Mouse (Mus musculus) testis, postnatal 14 days (tissue): Measurements from ENCODE around the gene Osbpl9.

Experiments
- DNase-seq: peaks from one replicate; pipeline ENCODE4 v3.0.0; 2021; ENCODE audit warnings: low spot score

Gene Osbpl9

DNA sequence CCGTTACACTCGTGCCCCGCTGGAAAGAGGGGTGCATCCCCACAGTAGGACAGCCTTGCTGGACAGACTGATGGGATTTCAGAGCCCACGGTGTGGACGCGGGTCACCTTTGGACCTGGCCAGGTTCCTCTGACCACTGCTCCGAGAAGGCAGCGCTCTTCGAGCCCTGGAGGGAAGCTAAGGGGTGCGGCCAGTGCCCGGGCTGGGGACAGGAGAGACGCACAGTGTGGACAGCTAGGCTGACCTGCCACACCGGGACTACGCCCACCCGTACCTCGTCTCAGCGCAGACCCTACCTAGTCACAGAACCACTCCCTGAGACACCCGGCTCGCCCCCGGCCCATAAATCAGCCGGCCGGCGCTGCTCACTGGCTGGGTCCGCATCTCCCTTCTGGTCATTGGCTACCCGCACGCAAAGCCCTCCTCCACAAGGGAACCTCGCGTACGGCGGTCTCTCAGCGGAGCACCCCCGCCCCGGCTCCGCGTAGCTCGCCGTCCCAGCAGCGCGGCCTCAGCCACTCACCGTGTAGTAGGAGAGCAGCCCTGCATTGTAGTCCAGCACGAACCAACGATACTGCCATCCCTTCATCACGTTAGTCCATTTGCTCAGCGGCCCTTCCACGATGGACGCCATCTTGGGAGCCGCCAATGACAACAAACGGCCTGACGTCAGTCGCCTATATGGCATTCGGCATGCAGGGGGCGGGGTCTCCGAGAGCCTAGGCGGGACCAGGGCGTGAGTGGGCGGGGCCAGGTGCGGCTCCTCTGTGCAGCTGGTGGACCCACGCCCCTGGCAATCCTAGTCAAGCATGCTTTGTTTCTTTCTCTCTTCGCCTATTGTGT, at the start of gene Osbpl9:
TSS of gene Osbpl9 (minus strand) at position 691 of the 843 bp plus-strand sequence.
- peak; percentile 98 for DNase-seq

DNA sequence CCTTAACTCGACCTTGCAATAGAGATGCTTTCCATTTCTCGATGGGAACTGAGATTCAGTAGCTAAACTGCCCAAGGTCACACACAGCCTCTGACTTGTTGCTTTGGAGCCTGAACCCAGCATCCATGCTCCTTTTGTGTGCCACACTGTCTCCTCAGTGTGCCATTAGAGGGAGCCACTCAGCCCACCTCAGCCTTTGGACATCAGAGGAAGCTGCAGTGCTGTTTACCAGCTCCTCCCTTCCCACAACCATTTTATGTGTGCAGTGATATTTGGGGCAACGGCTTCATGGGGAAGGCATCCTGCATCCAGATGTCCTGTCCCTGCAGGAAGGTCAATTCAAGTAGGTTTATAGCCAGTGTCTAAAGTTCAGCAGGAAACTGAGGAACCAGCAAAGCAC, 49.5 kb upstream of the Osbpl9 start:
- no peak for DNase-seq

DNA sequence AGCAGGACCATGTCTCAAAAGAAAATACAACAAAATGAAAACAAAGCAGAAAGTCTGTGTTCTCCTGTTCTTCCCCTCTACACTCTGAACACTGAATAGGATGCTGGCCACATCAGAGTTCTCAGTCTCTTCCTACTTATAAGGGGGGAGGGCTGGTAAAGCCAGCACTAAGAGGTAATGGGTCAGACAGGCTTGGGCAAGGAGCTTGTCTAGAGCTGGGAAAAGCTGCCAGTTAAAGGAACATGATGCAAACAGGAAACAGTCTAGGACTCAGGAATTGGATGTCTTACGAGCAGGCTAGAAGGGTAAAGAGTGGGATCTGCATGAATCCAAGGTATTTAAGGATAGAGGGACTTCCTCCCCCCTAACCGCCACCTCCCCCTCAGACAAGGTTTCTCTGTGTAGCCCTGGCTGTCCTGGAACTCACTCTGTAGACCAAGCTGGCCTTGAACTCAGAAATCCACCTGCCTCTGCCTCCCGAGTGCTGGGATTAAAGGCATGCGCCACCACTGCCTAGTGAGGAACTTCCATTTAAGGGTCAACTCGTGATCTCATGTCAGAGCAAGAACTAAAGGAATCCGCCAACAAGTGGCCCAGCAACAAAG, 43.0 kb upstream of the Osbpl9 start:
- no peak for DNase-seq

DNA sequence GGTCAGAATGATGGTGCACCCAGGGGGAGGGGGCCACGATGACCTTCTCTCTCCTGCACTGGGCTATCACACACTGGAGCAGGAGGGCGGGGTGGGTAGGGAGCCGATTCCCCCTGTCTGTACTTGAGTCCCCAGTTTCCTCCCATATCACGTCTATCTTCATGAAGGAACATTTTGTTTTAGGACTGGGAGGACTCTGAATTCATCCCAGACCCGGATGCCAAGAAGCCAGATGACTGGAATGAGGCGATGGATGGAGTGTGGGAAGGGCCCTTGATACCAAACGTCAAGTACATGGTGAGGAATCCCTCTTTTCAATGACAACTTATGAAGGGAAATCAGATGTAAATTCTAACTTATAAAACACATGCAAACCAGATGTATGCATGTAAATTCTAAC, 42.4 kb upstream of the Osbpl9 start:
- DNase-seq = peak; percentile 63

DNA sequence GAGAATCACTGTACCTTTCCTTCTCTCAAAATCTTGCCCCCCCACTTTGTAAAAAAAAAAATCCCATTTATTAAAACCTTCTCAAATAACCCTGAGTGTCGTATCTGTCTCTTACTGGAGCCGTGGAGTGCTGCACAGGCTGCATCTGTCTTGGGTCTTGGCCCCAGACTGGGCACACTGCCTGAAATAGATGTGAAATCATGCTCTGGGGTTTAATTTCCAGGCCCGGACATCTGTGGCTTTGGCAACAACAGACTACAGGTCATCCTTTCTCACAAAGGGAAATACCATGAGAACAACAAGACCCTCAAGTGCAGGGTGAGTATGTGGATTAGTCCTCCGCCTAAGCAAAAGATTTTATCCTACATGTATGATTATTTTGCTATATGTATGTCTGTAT, 39.9 kb upstream of the Osbpl9 start:
- DNase-seq = peak; percentile 73

DNA sequence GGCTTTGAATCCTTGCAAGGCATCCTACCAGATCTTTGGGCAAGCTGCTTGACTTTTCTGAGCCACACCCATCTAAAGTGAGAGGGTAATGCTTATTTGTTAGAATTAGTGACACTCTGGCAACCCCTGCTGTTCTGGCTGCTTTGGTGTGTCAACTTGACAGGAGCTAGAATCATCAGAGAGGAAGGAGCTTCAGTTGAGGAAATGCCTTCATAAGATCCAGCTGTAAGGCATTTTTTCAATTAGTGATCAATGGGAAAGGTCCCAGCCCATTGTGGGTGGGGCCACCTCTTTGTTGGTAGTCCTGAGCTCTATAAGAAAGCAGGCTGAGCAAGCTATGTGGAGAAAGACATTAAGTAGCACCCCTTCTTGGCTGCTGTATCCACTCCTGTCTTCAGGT, 39.1 kb upstream of the Osbpl9 start:
- DNase-seq = no peak

DNA sequence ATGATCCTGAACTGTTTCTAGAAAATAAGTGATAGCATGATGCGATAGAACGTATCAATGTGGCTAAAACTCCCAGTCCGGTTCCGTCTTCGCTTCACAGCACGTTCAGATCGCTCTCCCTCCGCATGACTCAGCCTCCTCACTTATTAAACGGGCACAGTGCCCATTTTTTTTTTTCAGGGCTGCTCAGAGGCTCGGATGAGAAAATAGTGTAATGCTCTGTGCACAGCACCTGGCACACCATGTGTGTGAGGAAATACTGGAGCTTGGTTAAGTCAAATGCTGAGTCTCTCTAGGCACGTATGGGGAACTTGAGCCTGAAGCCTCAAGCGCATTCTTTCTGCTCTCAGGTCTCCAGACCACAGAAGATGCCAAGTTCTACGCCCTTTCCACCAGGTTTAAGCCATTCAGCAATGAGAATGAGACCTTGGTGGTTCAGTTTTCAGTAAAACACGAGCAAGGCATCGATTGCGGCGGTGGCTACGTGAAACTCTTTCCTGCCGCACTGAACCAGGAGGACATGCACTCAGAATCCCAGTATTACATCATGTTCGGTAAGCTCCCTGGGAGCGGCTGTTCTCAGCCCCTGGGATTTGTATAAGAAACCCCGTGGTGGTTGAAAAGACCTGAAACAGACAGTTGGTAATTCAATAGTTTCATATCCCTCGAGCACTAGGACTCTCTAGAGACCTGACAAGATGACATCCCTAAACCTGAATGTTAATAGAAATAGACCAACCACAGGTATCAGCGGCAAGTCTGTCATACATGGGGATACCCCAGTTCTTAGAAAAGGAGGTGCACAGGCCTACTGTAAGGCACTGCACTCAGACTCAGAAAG, 36.6 kb upstream of the Osbpl9 start:
- peak; percentile 58 for DNase-seq

DNA sequence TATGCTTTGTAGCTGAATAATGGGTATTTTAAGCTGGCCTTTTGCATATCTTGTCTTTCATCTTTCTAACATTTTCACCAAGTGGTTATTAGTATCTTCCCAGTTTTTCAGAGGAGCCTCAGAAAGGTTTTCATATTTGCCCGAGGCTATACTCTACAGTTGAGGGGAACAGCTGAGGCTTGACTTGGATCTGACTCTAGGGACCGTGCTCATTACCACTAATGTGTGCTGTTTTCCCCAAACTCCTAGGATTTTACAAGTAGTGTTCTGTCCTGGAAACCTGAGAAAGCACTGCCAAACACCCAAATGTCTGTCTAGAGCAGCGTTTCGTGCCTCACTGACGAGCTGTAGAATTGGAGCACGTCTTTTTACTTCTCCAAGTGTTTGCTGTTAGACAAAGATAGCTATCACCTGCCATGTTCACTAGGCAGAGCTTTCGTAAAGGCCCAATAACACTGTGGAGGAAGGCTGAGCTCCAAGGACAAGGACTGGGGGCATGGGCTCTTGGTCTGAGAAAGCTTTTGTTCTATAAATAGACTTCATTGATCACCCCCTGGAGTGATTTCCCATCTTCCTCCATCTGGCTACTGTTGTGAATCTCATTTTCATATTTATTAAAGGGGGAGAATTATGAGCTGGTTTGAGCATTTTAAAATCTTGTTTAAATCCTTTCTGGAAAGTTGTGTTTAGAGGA, 34.3 kb upstream of the Osbpl9 start:
- DNase-seq = no peak

DNA sequence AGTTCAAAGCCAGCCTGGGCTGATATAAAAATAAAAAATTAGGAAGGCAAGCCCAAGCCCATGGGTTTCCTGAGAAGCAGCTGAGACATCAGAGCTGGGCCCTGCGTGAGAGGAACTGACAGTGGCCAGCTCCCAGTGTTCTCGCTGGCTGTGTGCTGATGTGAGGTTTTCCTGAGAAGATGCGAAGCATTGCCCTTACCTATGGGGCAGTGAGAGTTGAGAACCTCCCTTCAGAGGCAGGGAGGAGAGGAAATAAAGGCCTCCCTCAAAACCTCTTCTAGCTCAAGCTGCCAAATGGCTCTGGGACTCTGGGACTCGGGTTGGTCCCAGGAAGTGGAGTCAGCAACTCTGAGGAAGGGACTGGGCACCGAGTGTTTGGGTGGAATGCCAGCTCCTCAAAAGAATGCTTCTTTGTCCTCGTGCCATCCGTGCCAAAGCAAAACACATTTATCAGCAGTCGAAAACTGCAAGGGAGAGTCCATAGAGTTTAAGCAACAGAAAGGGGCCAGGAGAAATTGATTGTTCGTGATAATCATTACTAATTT, 32.8 kb upstream of the Osbpl9 start:
- DNase-seq = peak; percentile 63

DNA sequence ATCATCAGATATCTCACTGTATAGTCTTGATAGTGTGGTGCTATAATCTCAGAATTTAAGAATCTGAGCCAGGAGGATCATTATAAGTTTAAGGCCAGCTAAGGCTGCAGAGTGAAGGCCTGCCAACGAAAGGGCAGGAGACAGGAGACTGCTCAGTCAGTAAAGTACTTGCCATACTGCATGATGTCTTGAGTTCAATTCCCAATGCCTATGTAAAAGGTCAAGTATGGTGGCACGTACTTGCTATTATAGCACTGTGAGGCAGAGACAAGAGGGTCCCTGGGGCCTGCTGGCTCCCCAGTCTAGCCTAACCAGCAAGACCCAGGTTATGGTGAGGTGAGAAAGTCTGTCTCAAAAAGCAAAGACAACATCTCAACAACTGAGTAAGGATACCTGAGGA, 32.1 kb upstream of the Osbpl9 start, which contains the start of gene Calr4:
TSS of gene Calr4 (plus strand) at position 301 of the 400 bp plus-strand sequence.
- no peak for DNase-seq

DNA sequence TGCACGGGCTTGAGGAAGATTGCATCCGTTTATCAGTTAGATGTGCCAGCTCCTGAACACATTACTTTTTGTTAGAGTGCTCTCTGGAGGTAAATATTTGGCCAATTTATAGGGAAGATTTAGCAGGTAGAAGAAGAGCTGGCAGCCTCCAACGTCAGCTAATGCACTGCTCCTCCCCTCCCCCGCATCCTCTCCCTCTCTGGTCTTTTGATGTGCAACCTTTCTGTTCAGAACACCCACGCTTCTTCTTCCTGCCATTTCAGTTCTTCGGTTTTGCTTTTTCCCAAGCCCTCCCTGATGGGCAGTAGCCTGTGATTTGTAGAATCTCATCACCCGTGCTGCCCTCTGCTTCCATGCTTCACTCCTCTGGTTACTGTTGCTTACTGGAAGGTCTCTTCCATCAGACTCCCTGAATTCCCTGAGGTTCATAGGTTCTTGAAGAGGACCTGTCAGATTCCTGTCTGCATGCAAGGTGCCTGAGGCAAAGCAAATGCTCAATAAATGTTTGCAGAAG, 27.8 kb upstream of the Osbpl9 start:
- DNase-seq = peak; percentile 22

DNA sequence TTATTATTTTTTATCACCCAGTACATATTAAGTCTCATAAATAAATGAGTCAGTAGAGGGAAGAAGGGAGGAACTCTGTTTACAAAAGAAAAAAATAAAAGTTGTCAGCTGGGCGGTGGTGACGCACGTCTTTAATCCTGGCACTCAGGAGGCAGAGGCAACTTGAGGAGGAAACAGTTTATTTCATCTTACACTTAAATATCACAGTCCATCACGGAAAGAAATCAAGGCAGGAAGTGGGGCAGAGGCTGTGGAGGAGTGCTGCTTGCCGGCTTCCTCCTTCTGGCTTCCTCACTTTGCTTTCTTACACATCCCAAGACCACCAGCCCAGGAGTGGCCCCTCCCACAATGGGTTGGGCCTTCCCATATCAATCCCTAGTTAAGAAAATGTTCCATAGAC, 24.0 kb upstream of the Osbpl9 start:
- DNase-seq = no peak

DNA sequence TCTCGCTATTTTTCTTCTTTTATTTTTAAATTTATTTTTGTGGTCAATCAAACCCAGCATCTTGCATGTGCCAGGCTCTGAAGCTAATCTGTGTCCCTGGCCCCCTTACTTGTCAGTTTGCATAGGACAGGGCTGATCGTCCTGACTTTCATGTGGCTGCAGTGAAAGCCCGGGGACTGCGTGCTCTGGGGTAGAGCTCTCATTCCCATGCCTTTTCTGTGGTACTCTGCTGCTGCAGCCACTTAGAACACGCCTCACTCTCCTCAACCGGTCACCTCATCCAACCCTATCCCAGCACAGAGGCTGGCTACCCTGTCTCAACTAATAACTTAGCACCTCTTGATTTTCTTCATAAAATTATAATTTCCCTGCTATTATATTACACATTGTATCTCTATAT, 23.5 kb upstream of the Osbpl9 start:
- no peak for DNase-seq

DNA sequence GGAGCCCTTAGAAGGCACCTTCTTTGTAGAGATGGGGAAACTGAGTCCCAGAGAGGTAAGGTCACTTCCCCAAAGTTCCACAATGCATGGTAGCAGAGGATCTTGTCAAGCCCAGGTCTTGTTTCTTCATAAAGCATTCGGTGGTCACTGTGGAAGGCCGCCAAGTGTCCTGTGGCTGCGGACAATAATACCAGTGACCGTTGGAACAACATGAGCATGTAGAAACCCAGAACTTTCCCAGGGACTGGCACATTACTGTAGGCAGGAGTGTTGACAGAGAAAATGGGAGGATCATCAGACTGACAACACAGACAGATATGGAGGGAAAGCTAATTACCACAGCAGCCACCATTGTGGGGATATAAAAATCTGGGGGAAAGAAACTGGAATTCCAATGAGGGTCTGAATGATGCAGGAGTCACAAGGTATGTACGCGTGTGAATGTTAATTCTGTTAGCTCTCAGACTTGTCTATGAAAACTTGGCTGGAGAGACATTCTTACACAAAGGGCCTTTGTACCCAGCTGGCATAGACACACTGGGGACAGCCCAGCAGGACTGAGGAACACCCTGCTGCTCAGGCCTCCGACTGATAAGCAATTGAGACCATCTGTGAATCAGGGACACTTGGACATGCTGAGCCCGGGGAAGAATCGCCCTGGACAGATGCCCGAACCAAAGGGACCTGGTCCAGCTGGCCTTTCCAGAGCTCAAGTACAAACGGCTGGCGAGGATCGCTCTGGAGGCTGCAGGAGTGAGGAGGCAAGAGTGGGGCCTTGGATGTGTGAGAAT, 22.9 kb upstream of the Osbpl9 start:
- peak; percentile 88 for DNase-seq

DNA sequence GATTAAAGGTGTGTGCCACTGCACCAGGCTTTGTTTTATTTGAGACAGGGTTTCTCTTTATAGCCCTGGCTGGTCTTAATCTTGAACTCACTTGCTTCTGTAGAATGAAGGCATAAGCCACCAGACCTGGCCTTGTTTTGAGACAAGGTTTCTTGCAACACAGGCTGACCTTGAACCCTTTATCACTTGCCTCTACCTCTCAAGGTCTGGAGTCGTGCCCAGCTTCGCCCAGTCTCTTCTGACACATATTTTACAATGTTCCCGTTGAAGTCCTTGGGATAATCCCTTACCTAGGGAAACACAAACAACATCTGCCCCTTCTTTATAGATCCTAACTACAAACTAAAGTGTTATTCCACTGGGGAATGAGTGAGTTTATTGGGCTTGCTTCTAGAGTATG, 19.9 kb upstream of the Osbpl9 start:
- peak; percentile 81 for DNase-seq

DNA sequence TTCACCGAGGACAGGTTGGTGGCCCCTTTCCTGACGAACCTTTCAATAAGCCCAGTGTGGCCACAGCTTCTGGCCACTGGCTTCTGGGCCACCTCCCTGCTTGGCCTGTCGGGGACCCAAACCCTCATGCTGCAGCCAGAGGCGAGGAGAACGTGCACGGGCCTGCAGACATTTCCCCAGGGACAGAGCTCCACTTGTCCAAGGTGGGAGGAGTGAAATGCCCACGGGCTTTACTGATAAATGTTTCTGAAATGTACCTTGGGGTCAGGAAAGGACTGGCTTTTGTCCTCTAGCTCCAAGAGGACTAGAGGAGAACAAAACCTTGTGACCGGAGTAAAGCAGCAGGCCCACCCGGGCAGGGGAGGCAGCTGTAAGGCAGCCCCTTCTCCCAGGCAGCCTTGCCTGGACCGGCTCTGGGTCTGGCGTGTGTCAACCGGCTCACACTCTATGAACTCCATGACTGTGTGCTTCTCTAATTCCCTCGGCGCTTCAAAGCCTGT, 18.4 kb upstream of the Osbpl9 start:
- DNase-seq = peak; percentile 67

DNA sequence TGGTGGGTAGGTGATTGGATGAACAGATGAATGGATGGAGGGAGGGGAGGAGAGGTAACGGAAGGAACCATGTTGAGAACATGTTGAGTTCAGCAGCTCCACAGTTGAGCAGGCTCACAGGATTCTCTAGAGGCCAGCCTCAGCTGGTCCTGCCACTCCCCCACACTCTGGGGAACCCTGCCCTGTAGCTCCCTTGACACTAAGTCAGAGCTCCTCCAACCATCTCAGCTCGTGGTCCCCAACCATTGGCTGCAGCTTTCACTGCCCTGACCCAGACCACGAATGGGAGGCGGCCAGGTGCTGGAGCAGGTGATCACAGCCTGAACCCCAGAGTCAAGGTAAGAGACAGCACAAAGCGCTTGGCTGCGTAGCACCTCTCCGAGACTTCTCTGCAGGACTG, 15.9 kb upstream of the Osbpl9 start:
- no peak for DNase-seq

DNA sequence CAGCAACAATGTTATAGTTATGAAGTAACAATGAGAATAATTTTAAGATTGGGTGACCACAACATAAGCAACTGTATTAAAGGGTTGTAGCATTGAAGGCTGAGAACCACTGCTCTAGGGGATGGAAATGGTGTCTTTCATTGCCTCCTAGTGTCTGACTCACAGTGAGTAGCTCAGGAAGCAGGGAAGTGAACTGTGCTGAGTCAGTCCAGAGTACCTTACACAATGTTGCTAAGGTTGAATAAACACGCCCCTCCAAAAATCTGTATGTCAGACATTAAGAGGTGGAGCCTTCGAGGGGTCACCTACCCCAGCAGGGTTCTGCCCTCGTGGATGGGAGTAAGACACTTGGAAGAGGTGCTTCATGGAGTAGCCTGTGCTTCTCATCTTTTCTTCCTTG, 11.9 kb upstream of the Osbpl9 start:
- DNase-seq = no peak

DNA sequence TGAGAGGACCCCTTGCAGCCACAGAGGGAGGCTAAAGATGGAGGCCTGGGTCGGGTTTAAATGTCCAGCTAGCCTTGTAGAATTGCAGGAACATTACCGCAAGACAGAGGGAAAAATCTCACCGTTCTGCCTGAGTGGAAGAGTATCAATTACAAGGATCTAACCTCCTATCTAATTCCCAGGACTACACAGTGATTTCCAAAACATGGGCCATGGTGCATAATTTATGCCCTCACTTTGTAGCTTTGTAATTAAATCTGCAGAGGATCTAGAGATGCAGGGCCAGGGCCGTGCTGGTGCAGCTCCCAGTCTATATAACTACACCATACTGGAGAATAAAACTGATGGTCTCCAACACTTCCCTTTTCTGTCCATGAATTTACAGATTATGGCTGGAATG, 8.8 kb upstream of the Osbpl9 start:
- no peak for DNase-seq

DNA sequence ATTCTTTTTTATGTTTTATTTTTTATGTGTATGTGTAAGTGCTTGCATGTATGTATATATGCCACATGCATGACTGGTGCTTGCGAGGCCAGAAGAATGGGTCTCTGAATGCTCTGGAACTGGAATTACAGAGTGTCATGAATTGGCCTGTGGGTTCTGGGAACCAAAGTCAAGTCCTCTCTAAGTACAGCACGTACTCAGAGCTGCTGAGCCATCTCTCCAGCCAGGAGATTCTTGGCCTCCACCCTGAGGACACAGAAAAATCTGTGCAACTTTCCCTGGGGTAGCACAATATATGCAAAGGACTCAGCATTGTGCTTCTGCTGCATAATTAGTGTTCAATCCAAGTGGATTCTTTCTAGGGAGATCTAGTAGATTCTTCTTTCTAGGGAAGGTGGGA, 8.2 kb upstream of the Osbpl9 start:
- DNase-seq = peak; percentile 46

DNA sequence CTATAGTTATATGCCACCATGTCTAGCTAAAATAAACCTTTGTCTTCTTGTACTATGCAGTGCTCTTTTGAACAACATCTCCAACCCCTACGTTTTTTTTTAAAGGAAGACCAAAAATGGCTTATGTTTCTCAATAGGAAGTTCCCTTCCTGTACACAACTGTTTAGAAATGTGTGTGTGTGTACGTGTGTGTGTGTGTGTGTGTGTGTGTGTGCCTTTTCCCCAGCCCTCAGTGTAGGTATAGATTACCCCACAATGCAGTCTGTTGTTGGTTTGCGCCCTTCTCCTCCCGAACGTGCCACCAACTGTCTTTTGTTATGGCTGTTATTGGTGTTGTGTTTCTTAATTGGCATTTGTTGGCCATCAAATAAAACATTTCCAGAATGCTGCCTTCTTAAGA, 5.5 kb upstream of the Osbpl9 start:
- no peak for DNase-seq
